Mouse (Mus musculus) naive thymus-derived CD4-positive, alpha-beta T cell, adult 2 months (primary cell): ENCODE data around the gene Ube4b.

ENCODE experiments used
- DNase-seq: peaks from one replicate; pipeline ENCODE4 v3.0.0-alpha.2; 2011; ENCODE audit warnings: low read depth

Ube4b gene

GRCm38 (mm10) chr4:149393311-149393995 is 33.1 kb downstream of the Ube4b start:
- DNase-seq = no peak

DNA sequence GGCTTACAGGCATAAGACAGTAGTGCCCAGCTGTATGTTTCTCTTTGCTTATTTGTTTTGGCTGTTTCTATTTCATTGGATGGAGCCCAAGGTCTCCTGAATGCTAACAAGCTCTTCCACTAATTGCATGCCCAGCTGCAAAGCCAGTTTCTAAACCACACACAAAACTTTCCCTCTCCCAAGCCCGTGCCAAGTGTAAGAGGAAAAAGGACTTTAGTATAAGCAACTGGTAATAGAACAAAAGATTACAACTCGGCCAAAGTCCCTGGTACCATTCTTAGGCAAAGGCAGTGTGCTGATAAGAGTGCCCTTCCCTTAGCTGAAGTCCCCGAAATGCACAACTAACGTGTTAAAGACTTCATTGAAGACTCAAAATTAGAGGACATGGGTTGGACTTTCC is 34.2 kb downstream of the Ube4b start:
- no peak for DNase-seq

DNA sequence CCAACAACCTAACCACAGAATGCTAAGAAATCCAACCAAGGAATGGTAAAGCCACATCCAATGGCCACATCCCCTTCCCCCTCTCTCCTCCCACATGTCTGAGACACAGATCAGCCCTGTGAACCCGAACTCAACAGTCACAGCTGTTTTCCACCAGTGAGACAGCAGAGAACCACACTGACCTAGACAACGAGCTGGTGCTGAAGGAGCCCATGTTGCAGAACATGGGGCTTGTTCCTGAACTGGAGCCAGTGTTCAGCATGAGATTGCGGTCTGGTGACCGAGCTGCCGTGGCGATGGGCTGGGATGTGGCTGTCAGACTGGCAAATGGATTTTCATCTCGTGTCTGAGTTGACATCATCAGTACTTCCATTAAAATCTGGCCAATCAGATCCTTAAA is 45.5 kb downstream of the Ube4b start:
- DNase-seq = no peak

- DNase-seq = no peak
These were observed 46.7 kb downstream of the Ube4b start for GRCm38 (mm10) chr4:149379881-149380280.

DNA sequence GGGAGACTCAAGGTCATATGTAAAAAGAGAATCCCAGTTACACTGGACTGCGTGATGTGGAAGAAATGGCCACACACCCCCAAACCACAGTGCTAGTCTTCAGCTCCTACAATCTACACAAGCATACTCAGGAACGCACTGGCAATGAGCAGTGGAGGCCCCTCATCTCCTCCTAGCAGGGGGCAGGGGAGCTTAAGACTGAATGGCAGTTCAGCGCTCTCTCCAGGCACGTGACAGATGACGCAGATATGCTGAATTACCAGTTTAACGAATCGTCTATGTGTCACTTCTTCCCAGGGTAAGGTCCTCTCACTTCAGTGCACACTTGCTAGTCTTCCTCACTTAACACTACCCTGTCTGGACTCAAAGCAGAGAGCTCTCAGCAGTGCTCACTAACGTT is 47.7 kb downstream of the Ube4b start:
- DNase-seq = no peak

DNA sequence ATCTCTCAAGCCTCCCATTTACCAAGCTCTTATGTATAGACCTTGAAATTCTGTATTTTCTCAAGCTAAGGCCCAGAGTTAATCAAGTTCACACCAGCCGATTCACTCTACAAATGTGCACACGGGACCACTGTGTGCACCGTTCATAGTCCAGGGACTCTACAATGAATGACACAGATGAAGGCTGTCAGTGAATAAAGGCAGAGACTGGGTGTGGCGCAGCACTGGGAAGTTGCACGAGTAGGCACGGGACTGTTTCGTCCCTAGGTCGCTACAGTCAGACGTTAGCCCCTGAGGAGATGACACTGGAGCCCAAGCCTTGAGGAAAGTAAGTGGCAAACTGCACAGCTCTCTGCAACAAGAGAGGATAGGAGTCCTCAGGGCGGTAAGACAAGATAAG is 50.5 kb downstream of the Ube4b start:
- DNase-seq = no peak

GRCm38 (mm10) chr4:149374662-149375061 is 51.9 kb downstream of the Ube4b start:
- no peak for DNase-seq

- no peak for DNase-seq
These were observed 52.6 kb downstream of the Ube4b start for GRCm38 (mm10) chr4:149373927-149374326.

DNA sequence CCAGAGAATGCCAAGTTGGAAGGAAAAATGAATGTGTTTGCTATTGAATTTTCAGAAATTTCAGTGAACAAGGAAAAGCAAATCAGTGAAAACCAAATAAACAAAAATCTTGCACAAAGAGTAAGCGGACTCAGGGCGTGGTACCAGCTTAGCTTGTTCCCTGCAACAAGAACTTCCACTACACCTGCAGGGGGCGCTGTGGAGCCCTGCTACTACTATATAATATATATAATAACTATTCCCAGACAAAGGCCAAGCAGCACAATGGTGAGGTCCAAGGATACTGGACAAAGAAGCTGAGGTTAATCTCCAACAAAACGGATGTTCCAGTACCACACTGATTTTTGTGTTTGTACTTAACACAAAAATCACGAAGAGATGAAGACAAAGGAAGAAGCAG is 53.1 kb downstream of the Ube4b start:
- peak; percentile 68 for DNase-seq

DNA sequence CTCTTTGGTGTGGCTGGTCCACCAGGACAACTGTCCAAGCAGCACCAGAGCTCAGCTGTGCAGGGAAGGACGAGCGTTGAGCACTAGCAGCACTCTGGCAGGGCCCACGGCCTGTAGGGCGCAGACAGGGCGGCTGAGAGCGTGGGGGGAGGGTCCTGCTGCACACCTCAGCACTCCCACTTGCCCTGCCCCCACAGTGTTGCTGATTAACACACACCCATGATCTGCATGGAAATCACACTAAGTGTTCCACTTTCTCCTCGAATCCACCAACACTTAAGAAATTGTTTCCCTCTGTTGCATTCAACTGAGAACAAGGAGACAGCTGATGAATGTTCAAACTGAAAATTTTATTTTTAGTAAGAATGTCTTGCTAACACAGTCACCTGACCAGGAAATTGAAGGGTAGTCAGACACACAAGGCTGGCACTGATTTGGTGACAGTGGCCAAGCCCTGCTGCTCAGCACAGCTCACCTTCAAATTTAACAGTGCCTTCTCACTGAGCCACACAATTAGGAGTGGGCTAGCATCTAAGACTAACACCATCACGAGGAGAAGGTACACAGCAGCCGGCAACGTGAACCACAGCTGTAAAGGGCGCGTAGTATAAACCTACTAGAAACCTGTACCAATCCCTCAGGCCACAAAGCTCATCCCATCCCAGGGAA is 60.7 kb downstream of the Ube4b start:
- no peak for DNase-seq

- DNase-seq = no peak
These were observed 61.7 kb downstream of the Ube4b start for GRCm38 (mm10) chr4:149364896-149365295.

DNA sequence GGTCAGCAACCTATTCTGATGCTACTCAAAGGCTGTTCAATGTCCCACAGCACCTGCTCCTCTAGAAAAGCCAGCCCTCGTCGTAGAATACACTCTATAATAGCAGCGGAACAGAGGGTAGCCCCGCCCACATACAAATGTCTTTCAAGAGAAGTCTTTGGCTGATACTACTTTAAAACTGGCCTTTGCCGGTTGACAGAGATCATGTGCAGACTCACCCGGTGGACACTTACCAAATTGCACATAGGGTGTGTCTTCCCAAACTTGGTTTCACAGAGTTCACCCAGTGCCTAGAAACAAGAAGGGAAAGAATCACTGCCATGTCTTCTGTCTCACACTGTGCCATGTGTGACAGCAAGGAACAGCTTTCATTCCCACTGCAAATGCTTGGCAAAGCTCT is 65.5 kb downstream of the Ube4b start:
- no peak for DNase-seq

- DNase-seq = no peak
These were observed 65.9 kb downstream of the Ube4b start for GRCm38 (mm10) chr4:149360647-149361046.

- no peak for DNase-seq
These were observed 68.6 kb downstream of the Ube4b start for GRCm38 (mm10) chr4:149357982-149358381.

- no peak for DNase-seq
These were observed 71.9 kb downstream of the Ube4b start for GRCm38 (mm10) chr4:149354671-149355070.

DNA sequence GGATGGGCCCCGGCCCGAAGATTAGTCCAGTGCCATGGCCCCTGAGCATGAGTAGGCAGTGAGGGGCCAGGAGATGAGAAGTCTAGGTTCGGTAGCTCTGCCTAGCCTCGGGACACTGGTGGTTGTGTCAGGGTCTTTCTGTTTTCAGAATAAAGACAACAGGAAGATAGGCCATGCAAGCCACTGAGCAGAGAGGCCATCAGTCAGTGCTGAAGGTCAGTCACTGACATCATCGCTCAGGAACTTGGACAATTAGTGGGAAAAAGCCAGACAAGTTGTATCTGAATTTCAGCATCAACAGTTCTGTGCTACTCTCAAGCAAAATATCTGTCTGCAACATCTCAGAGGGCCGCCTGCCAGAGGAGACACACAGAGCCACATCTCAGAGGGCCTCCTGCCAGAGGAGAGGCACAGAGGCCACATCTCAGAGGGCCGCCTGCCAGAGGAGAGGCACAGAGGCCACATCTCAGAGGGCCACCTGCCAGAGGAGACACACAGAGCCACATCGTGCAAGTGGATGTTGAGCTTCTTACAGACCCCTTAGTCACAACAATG is 74.9 kb downstream of the Ube4b start:
- DNase-seq = no peak

DNA sequence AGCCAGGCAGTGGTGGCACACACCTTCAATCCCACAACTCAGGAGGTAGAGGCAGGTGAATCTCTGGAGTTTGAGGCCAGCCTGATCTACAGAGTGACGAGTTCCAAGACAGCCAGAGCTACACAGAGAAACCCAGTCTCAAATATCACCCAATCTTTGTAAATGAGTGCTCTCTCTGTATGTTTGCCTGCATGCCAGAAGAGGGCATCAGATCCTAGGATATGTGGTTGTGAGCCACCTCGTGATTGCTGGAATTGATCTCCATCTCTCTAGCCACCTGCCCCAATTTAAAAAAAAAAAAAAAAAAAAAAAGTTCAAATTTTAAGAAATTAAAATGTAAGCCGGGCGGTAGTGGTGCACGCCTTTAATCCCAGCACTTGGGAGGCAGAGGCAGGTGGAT is 77.6 kb downstream of the Ube4b start:
- DNase-seq = no peak

GRCm38 (mm10) chr4:149345873-149346272 is 80.7 kb downstream of the Ube4b start:
- DNase-seq = no peak

DNA sequence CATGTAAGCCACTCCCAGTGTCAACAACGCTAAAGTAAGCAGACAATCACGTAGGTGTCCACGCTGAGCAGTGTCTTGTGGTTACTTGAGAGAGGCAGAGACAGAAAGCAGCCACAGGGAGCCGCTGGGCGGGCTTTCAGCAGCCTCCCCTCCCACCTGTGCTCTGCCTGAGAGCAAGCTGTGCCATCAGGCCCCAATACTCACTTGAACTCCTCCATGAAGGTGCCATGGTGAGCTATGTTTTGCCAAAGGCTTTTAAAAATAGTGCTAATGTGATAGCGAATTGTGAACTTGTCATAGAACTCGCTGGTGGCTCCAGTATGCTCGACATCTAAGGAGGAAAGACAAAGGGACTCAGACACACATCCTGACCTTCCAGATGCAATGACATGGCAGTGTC is 82.2 kb downstream of the Ube4b start:
- DNase-seq = no peak

GRCm38 (mm10) chr4:149340680-149341079 is 85.9 kb downstream of the Ube4b start:
- no peak for DNase-seq

DNA sequence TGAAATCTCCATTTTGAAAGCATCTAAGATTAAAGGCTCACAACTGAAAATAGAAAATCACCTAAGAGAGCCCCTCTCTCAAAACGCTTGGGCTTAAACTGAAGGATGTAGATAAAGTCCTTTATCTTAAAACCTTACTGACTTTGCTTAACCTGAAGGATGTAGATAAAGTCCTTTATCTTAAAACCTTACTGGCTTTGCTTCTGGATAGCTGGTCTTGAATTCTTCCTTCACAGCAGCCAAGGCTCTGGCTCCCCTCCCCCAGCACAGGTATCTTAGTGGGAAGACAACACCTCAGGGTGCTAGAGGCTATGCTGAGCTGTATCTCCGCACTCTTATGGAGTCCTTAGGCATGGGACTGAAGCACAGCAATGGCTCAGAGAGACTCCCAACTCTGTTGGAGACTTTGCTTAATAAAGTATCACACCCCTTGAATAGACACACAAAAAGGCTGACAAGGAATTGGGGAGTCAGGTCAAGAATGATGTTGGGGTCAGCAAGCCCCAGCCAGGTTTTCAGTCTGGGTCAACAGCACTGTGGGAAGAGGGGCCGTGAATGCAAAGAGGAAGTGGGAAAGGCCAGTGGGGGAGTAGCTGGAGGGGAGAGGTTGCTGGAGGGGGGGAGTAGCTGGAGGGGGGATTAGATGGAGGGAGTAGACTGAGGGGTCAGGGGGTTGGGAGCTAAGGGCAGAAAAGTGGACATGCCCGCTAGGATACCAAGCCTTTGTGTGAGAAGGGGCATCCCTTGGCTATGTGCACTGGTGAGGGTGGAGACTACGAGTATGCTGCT is 86.9 kb downstream of the Ube4b start:
- DNase-seq = no peak

GRCm38 (mm10) chr4:149338137-149338536 is 88.4 kb downstream of the Ube4b start:
- DNase-seq = no peak

DNA sequence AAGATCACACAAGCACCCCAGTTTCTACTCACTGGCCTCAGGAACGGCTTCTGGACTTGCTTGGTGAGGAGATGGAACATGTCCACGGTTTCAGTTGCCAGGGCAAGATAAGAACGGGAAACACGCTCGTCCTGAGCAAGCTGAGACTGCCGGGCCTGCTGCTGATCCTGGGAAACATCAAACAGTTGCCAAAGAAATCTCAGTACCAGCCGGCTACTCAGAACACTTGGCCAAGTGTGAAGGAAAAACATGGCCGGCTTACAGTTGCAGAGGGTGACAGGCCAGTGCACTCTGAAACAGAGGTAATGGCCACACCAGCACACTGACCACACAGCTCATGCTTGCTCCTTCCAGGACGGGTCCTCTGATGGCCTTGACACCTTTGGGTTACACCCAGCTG is 89.2 kb downstream of the Ube4b start:
- DNase-seq = no peak
